Mouse (Mus musculus): ENCODE data around the gene Dab2ip. TPM values are rescaled to one million over a fixed set of nuclear protein-coding genes. Genes with fewer than 3 reads are reported as not detected.

The Dab2ip gene
- total and polyA plus RNA-seq, 3 experiments, result 4.9 to 15.6 (median 7.8) TPM

DNA sequence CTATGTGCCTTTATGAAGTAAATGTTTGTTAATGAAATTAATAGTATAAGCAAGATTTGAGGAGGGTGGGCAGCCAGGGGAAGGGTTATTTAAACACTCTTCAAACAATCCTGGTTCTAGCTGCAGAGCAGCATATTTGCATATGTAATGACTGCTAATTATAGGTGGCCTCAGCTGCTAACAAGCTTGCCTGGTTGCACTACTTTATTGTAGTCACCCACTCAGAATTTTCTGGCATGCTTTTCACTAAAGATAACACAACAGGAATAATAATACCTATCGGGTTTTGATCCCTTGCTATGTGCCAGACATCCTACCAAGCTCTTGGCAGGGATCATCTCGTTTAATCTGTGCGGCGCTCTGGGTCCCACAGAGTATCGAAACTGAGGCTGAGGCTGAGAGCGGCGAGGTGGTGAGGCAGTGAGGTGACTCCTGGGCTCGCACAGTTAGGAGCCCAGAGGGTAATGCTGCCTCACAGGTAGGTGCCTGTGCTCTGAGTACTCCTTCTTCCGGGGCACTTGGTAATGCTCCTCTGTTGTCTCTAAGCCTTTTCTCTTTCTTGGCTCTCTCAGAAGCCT is 126.8 kb downstream of the Dab2ip start:
- peaks cover 0 to 15% of the 10 kb centered on the region in 2 experiments for H3K36me3 ChIP-seq (replicated peaks in 1 of 2; ENCODE audit: control insufficient read depth in 1 of 2, insufficient read depth in 1 of 2, low read length in 1 of 2)
- H3K4me3 ChIP-seq (replicated peaks in 1 of 3; ENCODE audit: low read depth in 2 of 3, low read length in 2 of 3, poor library complexity in 1 of 3), result peak overlapping the region in 1 of 3 experiments; percentile 23
- 0 out of 2 replicates have a peak, but pooled peaks cover 2% of the 10 kb centered on the region for H3K79me2 ChIP-seq (replicated peaks; ENCODE audit: control insufficient read depth, extremely low read depth, insufficient read depth, poor library complexity, severe bottlenecking)
- in situ Hi-C loops (cut with MboI; ENCODE audit: low pct_ligation_motif_present, low pct_unique_long_range_greater_than_20kb, low sequenced_read_pairs), result no loop called here
- DNase-seq (ENCODE audit: extremely low read depth), result peak; percentile 37
- peak overlapping the region; percentile 46; the same call in 1 of the 2 replicates for H3K9ac ChIP-seq (ENCODE audit: insufficient read depth, low read depth)
- no peaks in the 10 kb centered on the region for H3K9me3 ChIP-seq (replicated peaks; ENCODE audit: low read length)
- peak overlapping the region; percentile 83 for H3K4me2 ChIP-seq (ENCODE audit: insufficient read depth, low read depth, poor library complexity, severe bottlenecking)
- no peaks in the 10 kb centered on the region for H3K27me3 ChIP-seq (replicated peaks)
- dilution Hi-C loops (cut with MboI; ENCODE audit: extremely low pct_ligation_motif_present, extremely low pct_unique_long_range_greater_than_20kb, low sequenced_read_pairs), result no loop called here
- peak overlapping the region; percentile 23 for H3K27ac ChIP-seq (ENCODE audit: insufficient read depth, low read depth)
- TF ChIP-seq USF2 (conservative IDR thresholded peaks at IDR 0.05; ENCODE audit: low read depth, low read length) (no peak), BHLHE40 (IDR thresholded peaks at IDR 0.05; ENCODE audit: low read depth, low read length) (no peak), MXI1 (IDR thresholded peaks at IDR 0.05; ENCODE audit: low read depth, low read length) (no peak), ETS1 (conservative IDR thresholded peaks at IDR 0.05; ENCODE audit: low read depth, low read length) (0 out of 2 replicates have a peak, but pooled peaks have one; percentile 26), EP300 (IDR thresholded peaks at IDR 0.05; ENCODE audit: low read length) (peak; percentile 10; the same call in 1 of the 2 replicates), TCF12 (IDR thresholded peaks at IDR 0.05; ENCODE audit: low read depth, low read length) (no peak), MAX (IDR thresholded peaks at IDR 0.05; ENCODE audit: low read length) (no peak), MEF2A (IDR thresholded peaks at IDR 0.05; ENCODE audit: borderline replicate concordance, low read depth, low read length) (peak; percentile 66; the same call in 1 of the 2 replicates), PAX5 (IDR thresholded peaks at IDR 0.05; ENCODE audit: low read length) (no peak)
- peaks cover 25 to 72% of the 10 kb centered on the region in 2 experiments for H3K4me1 ChIP-seq (ENCODE audit: control insufficient read depth in 1 of 2, insufficient read depth in 2 of 2)

DNA sequence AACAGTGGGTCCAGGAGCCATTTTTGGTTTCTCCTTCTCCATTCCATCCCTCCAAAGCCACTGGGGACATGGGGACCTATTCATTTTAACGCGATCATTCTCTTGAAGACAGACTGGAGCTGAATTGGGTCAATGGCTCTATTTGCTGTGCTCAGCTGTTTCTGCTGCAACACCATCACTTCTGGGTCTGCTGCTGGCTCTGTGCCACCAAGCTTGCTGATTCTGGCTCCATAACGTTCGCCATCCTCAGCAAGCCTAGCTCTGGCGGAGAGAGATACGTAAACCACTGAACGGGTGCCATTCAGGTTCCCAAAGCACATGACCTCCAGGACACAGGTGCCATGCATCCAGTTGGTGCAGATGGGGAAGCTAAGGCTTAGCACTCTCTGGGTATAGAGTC is 128.0 kb downstream of the Dab2ip start:
- no peak for DNase-seq (ENCODE audit: extremely low read depth)
- H3K27ac ChIP-seq (ENCODE audit: insufficient read depth, low read depth), result no peak overlapping the region
- H3K79me2 ChIP-seq (replicated peaks; ENCODE audit: control insufficient read depth, extremely low read depth, insufficient read depth, poor library complexity, severe bottlenecking), result 0 out of 2 replicates have a peak, but pooled peaks cover 2% of the 10 kb centered on the region
- no peaks in the 10 kb centered on the region for H3K9me3 ChIP-seq (replicated peaks; ENCODE audit: low read length)
- H3K36me3 ChIP-seq (replicated peaks in 1 of 2; ENCODE audit: control insufficient read depth in 1 of 2, insufficient read depth in 1 of 2, low read length in 1 of 2), result peaks cover 0 to 15% of the 10 kb centered on the region in 2 experiments
- no peak overlapping the region for H3K4me2 ChIP-seq (ENCODE audit: insufficient read depth, low read depth, poor library complexity, severe bottlenecking)
- no peak overlapping the region for H3K4me3 ChIP-seq (replicated peaks in 1 of 3; ENCODE audit: low read depth in 2 of 3, low read length in 2 of 3, poor library complexity in 1 of 3)
- dilution Hi-C loops (cut with MboI; ENCODE audit: extremely low pct_ligation_motif_present, extremely low pct_unique_long_range_greater_than_20kb, low sequenced_read_pairs) (no loop called here), in situ Hi-C loops (cut with MboI; ENCODE audit: low pct_ligation_motif_present, low pct_unique_long_range_greater_than_20kb, low sequenced_read_pairs) (no loop called here)
- H3K9ac ChIP-seq (ENCODE audit: insufficient read depth, low read depth), result no peak overlapping the region
- TF ChIP-seq MAZ (IDR thresholded peaks at IDR 0.05; ENCODE audit: low read depth, low read length) (no peak), MAFK (IDR thresholded peaks at IDR 0.05; ENCODE audit: insufficient replicate concordance, low read length) (no peak), ZMIZ1 (IDR thresholded peaks at IDR 0.05; ENCODE audit: low read depth, low read length) (no peak), UBTF (IDR thresholded peaks at IDR 0.05; ENCODE audit: low read depth, low read length) (no peak), KAT2A (IDR thresholded peaks at IDR 0.05; ENCODE audit: insufficient replicate concordance, low read length) (no peak), ELF1 (IDR thresholded peaks at IDR 0.05; ENCODE audit: low read depth, low read length) (no peak), POLR2A (IDR thresholded peaks at IDR 0.05; ENCODE audit: low read depth, low read length) (no peak), CTCF (conservative IDR thresholded peaks at IDR 0.05 in 1 of 2, IDR thresholded peaks at IDR 0.05 in 1 of 2; ENCODE audit: low read depth in 2 of 2, low read length in 2 of 2) (no peak), POLR2AphosphoS2 (IDR thresholded peaks at IDR 0.05; ENCODE audit: low read depth, low read length) (no peak), MXI1 (IDR thresholded peaks at IDR 0.05; ENCODE audit: low read depth, low read length) (no peak), MAX (IDR thresholded peaks at IDR 0.05; ENCODE audit: low read length) (no peak), JUN (IDR thresholded peaks at IDR 0.05; ENCODE audit: insufficient read depth, low read depth, low read length) (no peak), CHD1 (IDR thresholded peaks at IDR 0.05; ENCODE audit: low read depth, low read length) (no peak)
- H3K4me1 ChIP-seq (ENCODE audit: control insufficient read depth in 1 of 2, insufficient read depth in 2 of 2), result peaks cover 26 to 72% of the 10 kb centered on the region in 2 experiments
- no peaks in the 10 kb centered on the region for H3K27me3 ChIP-seq (replicated peaks)
